Mouse (Mus musculus): Measurements from ENCODE around the gene Vmn2r37. TPM values are rescaled to one million over a fixed set of nuclear protein-coding genes. Genes with fewer than 3 reads are reported as not detected.

Gene Vmn2r37
- not detected in 2 replicates for polyA plus RNA-seq (2012; rRNA removed)

DNA sequence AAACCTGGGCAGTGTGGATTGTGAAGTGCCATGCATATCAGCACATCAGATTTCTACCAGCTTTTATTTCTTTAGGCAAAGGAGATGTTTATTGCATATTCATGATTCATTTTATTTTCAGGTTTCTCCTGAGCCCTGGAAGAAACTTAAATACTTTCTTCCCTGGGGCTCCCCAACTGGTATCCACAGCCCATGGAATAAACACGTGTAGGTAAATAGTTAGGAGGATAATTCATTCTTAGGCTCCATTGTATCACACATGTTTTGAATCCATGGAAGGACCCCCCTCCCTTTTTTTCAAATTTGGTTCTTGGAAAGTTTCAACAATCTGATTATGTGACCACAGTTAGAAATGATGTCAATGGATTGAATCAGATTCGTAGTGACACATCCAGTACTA, at the start of gene Vmn2r37:
Gene Vmn2r37, minus strand, starts transcription at position 101 of the 400 bp plus-strand sequence.

Other genes starting within 250 kb of the Vmn2r37 start
- not detected in 2 replicates for gene Vmn2r39, start 192.9 kb downstream of the Vmn2r37 start, polyA plus RNA-seq (2012; rRNA removed)
- gene Vmn2r38, start 125.8 kb downstream of the Vmn2r37 start, polyA plus RNA-seq (2012; rRNA removed) = not detected in 2 replicates